Comparison of ENCODE assay signal across 19 mouse cellular contexts in the genomic region with DNA sequence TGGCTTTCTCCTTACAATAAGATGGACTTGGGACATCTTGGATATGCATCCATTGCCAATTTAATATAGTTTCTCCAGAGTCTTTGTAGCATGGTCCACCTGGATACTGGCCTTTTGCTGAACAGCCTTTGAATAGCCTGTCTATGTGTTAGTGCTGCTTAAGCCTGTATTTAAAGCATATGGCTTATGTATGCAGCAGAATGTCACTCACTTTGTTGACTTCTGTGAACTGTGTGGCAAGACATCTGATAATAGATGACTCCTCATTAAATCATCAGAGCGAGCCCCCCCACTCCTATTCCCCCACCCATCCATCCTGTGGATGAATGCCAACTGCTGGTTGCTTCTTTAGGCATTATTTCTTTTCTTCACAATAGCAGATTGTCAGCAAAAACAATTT.
"Had no signal": no experiment of that assay in that cellular context is flagged by ENCODE, and none has a peak within 500 bp of the region (broad histone marks: within the 10 kb centered on the region; RNA-seq: fewer than 3 reads in every experiment).

No protein-coding gene starts in this region.

- H3K4me1 ChIP-seq: liver, embryonic 12.5 days; midbrain, embryonic 12.5 days; neural tube, embryonic 13.5 days; neural tube, embryonic 15.5 days had no signal

- DNase-seq: lung, postnatal 10 days; lung, postnatal 36 days; midbrain, embryonic 14.5 days; retina, postnatal 1 day; right cerebral cortex, adult 18-20 months; right cerebral cortex, postnatal 25 days; right cerebral cortex, postnatal 4 days; spleen, adult 18-20 months; thymus, adult 18-20 months; thymus, postnatal 14 days; thymus, postnatal 36 days had no signal

- H3K36me3 ChIP-seq: liver, embryonic 12.5 days; midbrain, embryonic 10.5 days; midbrain, embryonic 12.5 days; neural tube, embryonic 13.5 days; neural tube, embryonic 15.5 days had no signal

- H3K9me3 ChIP-seq: liver, embryonic 12.5 days; midbrain, embryonic 10.5 days; midbrain, embryonic 12.5 days; neural tube, embryonic 13.5 days; neural tube, embryonic 15.5 days had no signal

- H3K27me3 ChIP-seq: liver, embryonic 12.5 days; midbrain, embryonic 12.5 days; neural tube, embryonic 13.5 days; neural tube, embryonic 15.5 days had no signal

- H3K27ac ChIP-seq: liver, embryonic 12.5 days; liver, embryonic 14.5 days; midbrain, embryonic 10.5 days; midbrain, embryonic 12.5 days; neural tube, embryonic 13.5 days; neural tube, embryonic 15.5 days had no signal

- H3K4me3 ChIP-seq: liver, embryonic 12.5 days; midbrain, embryonic 10.5 days; midbrain, embryonic 12.5 days; myocyte; neural tube, embryonic 13.5 days; neural tube, embryonic 15.5 days had no signal

- ATAC-seq: liver, embryonic 12.5 days; midbrain, embryonic 16.5 days had no signal

- H3K9ac ChIP-seq: liver, embryonic 12.5 days; liver, embryonic 14.5 days; midbrain, embryonic 12.5 days; neural tube, embryonic 13.5 days; neural tube, embryonic 15.5 days had no signal

- H3K4me2 ChIP-seq: liver, embryonic 12.5 days; midbrain, embryonic 12.5 days; neural tube, embryonic 13.5 days; neural tube, embryonic 15.5 days had no signal
